Mouse (Mus musculus) midbrain, embryonic 11.5 days (tissue): ENCODE results near the gene Asb2. TPM values are rescaled to one million over a fixed set of nuclear protein-coding genes. Genes with fewer than 3 reads are reported as not detected.

ENCODE experiments used
- ATAC-seq: fragments of 200-750 bp; cut with Nextera tagmentation; 2 replicates; pipeline ENCODE4 v1.8.0; 2017; ENCODE audit warnings: moderate TSS enrichment, moderate library complexity; ENCODE audit not compliant: low FRiP score
- DNase-seq: peaks from one replicate; pipeline ENCODE4 v3.0.0; 2015; ENCODE audit warnings: low spot score; ENCODE audit errors: missing footprints
- H3K27ac ChIP-seq: fragments of 300-500 bp; sonication (generic); 2 replicates; pipeline ENCODE4 v1.5.1; 2014; ENCODE audit warnings: low read depth, low read length
- H3K27me3 ChIP-seq: fragments of 300-500 bp; sonication (generic); 2 replicates; pipeline ENCODE4 v1.6.1; 2014; ENCODE audit warnings: mild to moderate bottlenecking, low read length, moderate library complexity, mixed read lengths; ENCODE audit not compliant: control insufficient read depth, insufficient read depth
- H3K36me3 ChIP-seq: fragments of 300-500 bp; sonication (generic); 2 replicates; pipeline ENCODE4 v1.6.1; 2014; ENCODE audit warnings: mild to moderate bottlenecking, low read length, moderate library complexity, mixed read lengths; ENCODE audit not compliant: control insufficient read depth, insufficient read depth
- H3K4me1 ChIP-seq: fragments of 300-500 bp; sonication (generic); 2 replicates; pipeline ENCODE4 v1.6.1; 2014; ENCODE audit warnings: low read length; ENCODE audit not compliant: control insufficient read depth, insufficient read depth
- H3K4me2 ChIP-seq: fragments of 300-500 bp; sonication (generic); 2 replicates; pipeline ENCODE4 v1.6.1; 2014; ENCODE audit warnings: mild to moderate bottlenecking, moderate library complexity
- H3K4me3 ChIP-seq: fragments of 300-500 bp; sonication (generic); 2 replicates; pipeline ENCODE4 v1.5.1; 2014; ENCODE audit warnings: low read depth, low read length
- H3K9ac ChIP-seq: fragments of 300-500 bp; sonication (generic); 2 replicates; pipeline ENCODE4 v1.6.1; 2014; ENCODE audit warnings: low read length
- H3K9me3 ChIP-seq: fragments of 300-500 bp; sonication (generic); 2 replicates; pipeline ENCODE4 v1.6.1; 2016; ENCODE audit warnings: low read length; ENCODE audit not compliant: control insufficient read depth
- WGBS: fragments of 180-500 bp; shearing (Covaris S2); extraction: QIAGEN DNeasy Blood & Tissue Kit; methylation state at CpG from one replicate; pipeline ENCODE4 v1.1.7; 2014; 5-methylcytosine and 5-hydroxymethylcytosine counted together
- polyA plus RNA-seq: library from polyadenylated mRNA; unstranded; fragments of >200 nt; fragmentation: Nextera tagmentation; extraction: Ambion mirVana; gene quantifications from 2 replicates; pipeline ENCODE4 v1.2.1, GENCODE M21; 2014

The Asb2 gene
- polyA plus RNA-seq, 1 experiment from 2014 or later, result 0.77 TPM

DNA sequence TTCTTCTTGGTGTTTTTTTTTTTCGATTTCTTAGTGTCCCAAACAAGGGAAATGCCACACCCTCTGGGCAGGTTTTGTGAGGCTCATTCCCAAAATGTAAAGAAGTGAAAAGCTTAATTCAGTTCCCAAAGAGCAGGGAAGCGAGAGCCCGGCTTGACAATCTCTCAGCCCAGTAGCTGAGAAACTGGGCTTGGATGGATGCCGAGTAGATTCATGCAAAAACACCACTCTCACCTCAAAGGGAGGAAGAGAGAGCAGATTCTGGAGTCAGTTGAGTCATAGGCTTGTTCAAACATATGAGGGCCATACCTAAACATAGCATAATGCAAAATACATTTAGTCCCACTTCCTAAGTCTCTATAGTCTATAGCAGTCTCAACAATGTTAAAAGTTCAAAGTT, 24.4 kb upstream of the Asb2 start:
- Histone ChIP-seq H3K27ac (no peak overlapping the region), H3K4me1 (no peaks in the 10 kb centered on the region), H3K4me3 (no peak overlapping the region), H3K36me3 (no peaks in the 10 kb centered on the region), H3K9me3 (no peaks in the 10 kb centered on the region), H3K27me3 (no peaks in the 10 kb centered on the region), H3K4me2 (no peak overlapping the region), H3K9ac (no peak overlapping the region)
- no peak for ATAC-seq
- no peak for DNase-seq
- WGBS, result 76% methylated on average over 4 of the region's 4 CpGs

- 67% methylated on average over 4 of the region's 4 CpGs for WGBS
- H3K4me3 ChIP-seq, result no peak overlapping the region
- ATAC-seq (no peak), DNase-seq (no peak)
- no peaks in the 10 kb centered on the region for H3K27me3 ChIP-seq
- H3K27ac ChIP-seq, result no peak overlapping the region
- H3K4me2 ChIP-seq, result no peak overlapping the region
- H3K4me1 ChIP-seq, result no peaks in the 10 kb centered on the region
- no peaks in the 10 kb centered on the region for H3K9me3 ChIP-seq
- no peaks in the 10 kb centered on the region for H3K36me3 ChIP-seq
- H3K9ac ChIP-seq, result no peak overlapping the region
These were observed 21.0 kb upstream of the Asb2 start for GRCm38 (mm10) chr12:103376774-103377173.

GRCm38 (mm10) chr12:103376124-103376523, 20.3 kb upstream of the Asb2 start:
- ATAC-seq (no peak), DNase-seq (no peak)
- H3K9me3 ChIP-seq, result no peaks in the 10 kb centered on the region
- no peaks in the 10 kb centered on the region for H3K4me1 ChIP-seq
- WGBS, result 59% methylated on average over 5 of the region's 5 CpGs
- no peak overlapping the region for H3K9ac ChIP-seq
- no peaks in the 10 kb centered on the region for H3K36me3 ChIP-seq
- no peak overlapping the region for H3K4me2 ChIP-seq
- no peak overlapping the region for H3K27ac ChIP-seq
- H3K4me3 ChIP-seq, result no peak overlapping the region
- no peaks in the 10 kb centered on the region for H3K27me3 ChIP-seq

GRCm38 (mm10) chr12:103373530-103374236, 17.9 kb upstream of the Asb2 start:
- no peak overlapping the region for H3K4me3 ChIP-seq
- DNase-seq (no peak), ATAC-seq (no peak)
- H3K27ac ChIP-seq, result no peak overlapping the region
- H3K4me2 ChIP-seq, result no peak overlapping the region
- H3K9ac ChIP-seq, result no peak overlapping the region
- no peaks in the 10 kb centered on the region for H3K4me1 ChIP-seq
- no peaks in the 10 kb centered on the region for H3K36me3 ChIP-seq
- no peaks in the 10 kb centered on the region for H3K27me3 ChIP-seq
- 80% methylated on average over 8 of the region's 8 CpGs for WGBS
- no peaks in the 10 kb centered on the region for H3K9me3 ChIP-seq

- H3K4me1 ChIP-seq, result no peaks in the 10 kb centered on the region
- DNase-seq (peak; percentile 93), ATAC-seq (no peak)
- 29% methylated on average over 6 of the region's 6 CpGs for WGBS
- no peaks in the 10 kb centered on the region for H3K27me3 ChIP-seq
- H3K4me3 ChIP-seq, result no peak overlapping the region
- H3K9me3 ChIP-seq, result no peaks in the 10 kb centered on the region
- H3K36me3 ChIP-seq, result no peaks in the 10 kb centered on the region
- H3K4me2 ChIP-seq, result no peak overlapping the region
- H3K27ac ChIP-seq, result no peak overlapping the region
- H3K9ac ChIP-seq, result no peak overlapping the region
These were observed 15.9 kb upstream of the Asb2 start for GRCm38 (mm10) chr12:103371711-103372110.

- Histone ChIP-seq H3K4me2 (no peak overlapping the region), H3K9ac (no peak overlapping the region), H3K36me3 (no peaks in the 10 kb centered on the region), H3K27ac (no peak overlapping the region), H3K4me1 (no peaks in the 10 kb centered on the region), H3K9me3 (no peaks in the 10 kb centered on the region), H3K4me3 (no peak overlapping the region), H3K27me3 (no peaks in the 10 kb centered on the region)
- ATAC-seq (no peak), DNase-seq (peak; percentile 76)
- 80% methylated on average over 4 of the region's 4 CpGs for WGBS
These were observed 15.1 kb upstream of the Asb2 start for GRCm38 (mm10) chr12:103370861-103371260.

DNA sequence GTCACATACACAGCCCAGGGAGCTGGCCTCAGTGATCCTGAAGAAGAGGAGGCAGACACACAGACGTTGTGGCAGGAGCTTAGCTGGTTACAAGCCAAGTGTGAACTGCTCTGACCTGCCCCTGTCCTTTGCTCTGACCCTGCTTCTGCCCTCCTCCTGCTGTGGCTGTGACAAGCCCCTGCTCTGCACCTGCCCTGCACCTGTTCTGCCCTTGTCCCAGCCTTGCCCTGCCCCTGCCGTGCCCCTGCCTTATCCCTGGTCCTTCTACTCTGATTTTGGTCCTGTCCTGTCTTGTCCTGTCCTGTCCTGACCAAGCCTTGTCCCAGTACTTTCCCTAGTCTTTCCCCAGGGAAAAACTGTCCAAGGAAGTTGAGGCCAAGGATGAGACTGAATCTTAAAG, 13.0 kb upstream of the Asb2 start:
- H3K4me3 ChIP-seq, result no peak overlapping the region
- H3K9me3 ChIP-seq, result no peaks in the 10 kb centered on the region
- no peak overlapping the region for H3K4me2 ChIP-seq
- H3K9ac ChIP-seq, result no peak overlapping the region
- no peaks in the 10 kb centered on the region for H3K4me1 ChIP-seq
- no peak for ATAC-seq
- H3K36me3 ChIP-seq, result no peaks in the 10 kb centered on the region
- no peak overlapping the region for H3K27ac ChIP-seq
- DNase-seq, result no peak
- 85% methylated on average over 2 of the region's 2 CpGs for WGBS
- no peaks in the 10 kb centered on the region for H3K27me3 ChIP-seq

DNA sequence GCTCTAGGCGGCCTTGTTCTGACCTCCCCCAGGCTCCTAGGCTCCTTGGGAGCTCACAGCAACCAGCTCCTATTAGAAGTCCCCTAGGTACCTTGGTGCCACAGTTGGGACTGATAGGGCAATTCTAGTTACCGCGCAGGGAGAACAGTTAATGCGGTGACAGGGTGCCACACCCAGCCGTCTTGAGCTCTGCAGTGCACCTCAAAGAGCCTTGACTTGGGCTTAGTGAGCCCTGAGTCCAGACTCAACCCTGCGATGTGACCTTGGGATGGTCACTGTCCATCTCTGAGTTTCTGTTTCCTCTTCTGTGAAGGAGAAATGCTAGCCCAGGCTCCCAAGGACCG, 12.5 kb upstream of the Asb2 start:
- H3K27me3 ChIP-seq, result no peaks in the 10 kb centered on the region
- no peak overlapping the region for H3K27ac ChIP-seq
- 83% methylated on average over 7 of the region's 7 CpGs for WGBS
- H3K4me2 ChIP-seq, result no peak overlapping the region
- H3K4me3 ChIP-seq, result no peak overlapping the region
- H3K9ac ChIP-seq, result no peak overlapping the region
- H3K36me3 ChIP-seq, result no peaks in the 10 kb centered on the region
- no peaks in the 10 kb centered on the region for H3K4me1 ChIP-seq
- no peaks in the 10 kb centered on the region for H3K9me3 ChIP-seq
- no peak for ATAC-seq
- DNase-seq, result no peak

DNA sequence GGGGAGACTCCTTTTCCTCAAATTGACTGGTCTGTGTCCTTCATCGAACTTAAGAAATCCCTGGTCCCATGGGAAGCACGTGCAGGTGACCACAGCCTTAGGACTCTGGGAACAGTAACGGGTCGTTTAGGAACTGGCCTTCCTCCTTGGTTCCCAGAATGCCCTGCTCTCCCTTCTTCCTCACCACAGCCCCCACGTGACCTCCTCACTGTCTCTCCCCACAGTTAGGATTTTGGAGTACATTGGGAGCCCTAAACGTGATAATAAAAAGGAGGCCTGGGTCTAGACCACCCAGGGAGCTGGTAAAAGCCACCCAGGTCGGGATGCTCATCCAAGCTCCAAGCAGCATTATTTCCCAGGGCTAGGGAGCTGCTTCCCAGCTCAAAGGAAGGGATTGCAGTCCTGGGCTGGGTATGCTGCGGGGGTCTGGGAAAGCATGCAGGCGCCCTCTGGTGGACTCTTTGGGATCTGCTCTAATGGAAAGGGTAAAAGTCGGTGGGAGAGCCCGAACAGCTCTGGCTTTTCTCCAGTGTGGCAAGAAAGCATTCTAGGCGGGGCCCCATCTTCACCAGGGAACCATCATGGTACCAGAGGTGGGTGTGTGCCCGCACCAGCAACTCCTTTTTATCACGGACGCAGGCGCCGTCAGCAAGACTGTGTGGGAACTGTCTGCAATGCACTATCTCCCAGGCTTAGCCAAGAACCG, 12.0 kb upstream of the Asb2 start:
- no peak overlapping the region for H3K27ac ChIP-seq
- peak; percentile 77 for ATAC-seq

More for the DNA sequence above, 12.0 kb upstream of the Asb2 start:
- Histone ChIP-seq H3K4me2 (no peak overlapping the region), H3K9me3 (no peaks in the 10 kb centered on the region), H3K4me3 (no peak overlapping the region), H3K9ac (no peak overlapping the region), H3K4me1 (no peaks in the 10 kb centered on the region), H3K27me3 (no peaks in the 10 kb centered on the region), H3K36me3 (no peaks in the 10 kb centered on the region)
- WGBS, result 20% methylated on average over 18 of the region's 18 CpGs
- peak; percentile 99 for DNase-seq
